Mouse (Mus musculus): ENCODE results near the gene Lrp2.

Gene Lrp2

DNA sequence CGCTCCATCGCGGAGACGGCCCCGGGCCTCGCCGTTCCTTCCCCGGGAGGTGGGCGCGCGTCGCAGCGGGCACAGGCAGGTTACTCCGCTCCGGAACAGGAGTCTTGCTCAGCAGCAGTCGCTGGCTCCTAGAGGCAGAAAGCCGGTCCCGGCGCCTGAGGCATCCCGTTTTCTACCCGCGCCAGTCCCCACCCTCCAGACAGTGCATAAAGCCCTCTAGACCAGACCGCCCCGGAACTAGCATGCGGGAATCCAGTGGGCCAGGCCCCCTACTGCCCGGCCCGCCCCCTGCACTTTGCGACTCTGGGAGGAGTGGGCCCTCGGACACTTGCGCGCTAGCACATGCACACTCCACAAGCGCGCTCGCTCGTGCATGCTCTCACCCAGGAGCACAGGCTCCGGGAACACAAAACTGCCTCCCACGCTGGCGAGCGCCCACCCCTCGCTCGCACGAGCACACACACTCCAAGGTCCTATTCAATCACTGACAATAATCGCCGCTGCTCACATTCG lies at the start of gene Lrp2:
TSS of gene Lrp2 (minus strand) at position 180 of the 513 bp plus-strand sequence.
- DNase-seq (ENCODE audit: low spot score), result no peak

DNA sequence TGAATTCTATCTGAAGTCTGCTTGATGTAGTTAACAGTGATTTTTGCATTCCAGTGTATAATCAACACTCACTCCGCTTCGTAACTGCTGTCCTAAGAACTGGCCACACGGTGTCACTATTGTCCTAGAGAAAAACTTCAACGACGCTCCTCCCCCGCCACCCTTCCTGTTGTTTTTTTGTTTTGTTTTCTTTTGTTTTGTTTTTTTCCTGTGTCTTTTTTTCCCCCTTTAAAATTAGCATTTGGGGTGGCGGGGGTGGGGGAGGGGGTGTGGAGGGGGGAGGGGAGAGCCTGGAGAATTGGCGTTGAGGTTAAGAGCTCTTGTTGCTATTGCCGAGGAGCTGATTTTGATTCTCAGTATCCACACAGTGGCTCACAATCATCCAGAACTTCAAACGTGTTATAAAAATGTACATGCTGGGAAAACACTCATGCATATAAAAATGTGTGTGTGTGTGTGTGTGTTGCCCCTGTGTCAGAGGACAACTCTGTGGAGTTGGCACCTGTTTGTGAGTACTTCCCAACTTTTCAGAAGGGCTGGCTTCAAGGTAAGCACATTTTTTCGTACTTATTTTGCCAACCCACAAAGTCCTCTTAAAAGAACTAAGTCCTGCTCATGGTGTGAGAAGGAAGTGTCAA lies 49.3 kb upstream of the Lrp2 start:
- DNase-seq (ENCODE audit: low spot score), result peak; percentile 29

DNA sequence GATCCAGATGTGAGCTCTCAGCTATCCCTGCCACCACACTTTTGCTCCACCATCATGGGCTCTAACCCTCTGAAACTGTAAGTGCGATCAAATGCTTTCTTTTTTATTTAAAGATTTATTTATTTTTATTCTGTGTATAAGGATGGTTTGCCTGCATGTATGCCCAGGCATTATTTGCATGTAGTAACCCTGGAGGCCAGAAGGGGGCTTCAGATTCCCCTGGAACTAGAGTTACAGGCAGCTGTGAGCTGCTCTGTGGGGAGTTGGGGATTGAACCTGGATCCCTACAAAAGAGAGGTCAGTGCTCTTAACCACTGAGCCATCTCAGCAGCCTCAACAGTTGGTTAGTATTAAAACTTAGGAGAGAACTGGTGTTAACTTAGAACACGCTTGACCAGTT lies 45.6 kb upstream of the Lrp2 start:
- DNase-seq (ENCODE audit: low spot score), result no peak

DNA sequence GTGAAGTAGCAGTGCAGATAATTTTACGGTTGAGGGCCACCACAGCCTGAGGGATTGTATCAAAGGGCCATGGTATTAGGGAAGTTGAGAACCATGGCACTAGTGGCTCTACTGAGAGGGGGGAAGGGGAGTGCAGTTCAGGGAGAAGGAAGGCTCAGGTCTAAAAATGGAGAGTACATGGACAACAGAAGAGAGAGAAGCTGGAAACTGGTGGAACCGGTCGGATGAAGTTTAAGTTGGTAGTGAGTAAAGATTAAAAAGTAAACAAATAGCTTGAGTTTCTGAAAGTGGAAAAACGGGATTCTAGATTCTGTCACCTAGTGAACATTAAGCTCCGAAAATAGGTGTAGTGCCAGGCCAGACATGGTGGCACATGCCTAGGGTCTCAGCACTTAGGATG lies 44.9 kb upstream of the Lrp2 start:
- DNase-seq (ENCODE audit: low spot score), result no peak

DNA sequence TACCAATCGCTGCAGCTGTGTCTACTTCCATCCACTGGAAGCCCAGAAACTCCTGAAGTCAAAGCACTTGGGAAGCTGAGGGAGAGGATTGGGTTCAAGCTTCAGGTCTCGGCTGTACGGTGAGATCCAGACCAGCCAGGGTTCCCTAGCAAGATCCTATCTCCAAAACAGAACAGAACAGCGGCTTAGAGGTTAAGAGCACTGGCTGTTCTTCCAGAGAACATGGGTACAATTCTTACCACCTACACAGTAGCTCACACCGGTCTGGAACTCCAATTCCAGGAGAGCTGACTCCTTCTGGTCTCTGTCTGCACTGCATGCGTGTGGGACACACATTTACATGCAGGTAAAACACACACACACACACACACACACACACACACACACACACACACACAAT lies 44.0 kb upstream of the Lrp2 start:
- no peak for DNase-seq (ENCODE audit: low spot score)

DNA sequence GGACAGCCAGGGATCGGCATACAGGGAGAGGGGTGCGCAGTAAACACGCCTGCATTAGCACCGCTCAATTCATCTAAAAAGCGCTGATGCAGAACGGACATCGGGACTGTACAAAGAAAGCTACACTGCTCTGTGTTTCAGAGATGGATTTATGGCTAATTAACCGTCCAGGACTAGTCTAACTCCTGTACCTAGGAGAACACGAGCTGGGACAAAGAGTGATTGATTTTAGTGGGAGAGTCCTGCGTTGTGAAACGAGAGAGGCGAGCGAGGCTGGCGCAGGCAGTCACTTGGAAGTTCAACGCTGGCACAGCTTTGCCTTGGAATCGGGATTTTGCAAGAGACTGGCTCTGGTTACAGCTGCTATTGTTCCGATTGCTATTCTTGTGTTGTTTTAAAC lies 43.4 kb upstream of the Lrp2 start:
- DNase-seq (ENCODE audit: low spot score), result no peak

DNA sequence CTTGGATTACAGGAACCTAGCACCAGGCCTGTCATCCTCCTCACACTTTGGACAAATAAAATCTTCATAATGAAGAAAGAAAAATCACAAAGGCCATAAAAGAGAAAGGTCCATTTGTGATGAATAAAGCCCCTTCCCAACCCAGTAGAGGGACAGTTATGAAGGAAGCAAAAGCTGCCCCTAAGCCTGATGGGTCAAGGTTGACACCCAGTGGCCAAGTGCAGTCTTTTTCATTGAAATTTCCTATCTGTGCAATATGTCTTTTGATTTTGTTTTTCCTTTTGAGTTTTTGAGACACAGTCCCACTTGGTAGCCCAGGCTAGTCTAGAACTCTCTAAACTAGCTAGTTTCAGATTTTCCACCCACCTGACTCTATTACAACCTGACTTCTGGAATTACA lies 33.4 kb upstream of the Lrp2 start:
- no peak for DNase-seq (ENCODE audit: low spot score)

DNA sequence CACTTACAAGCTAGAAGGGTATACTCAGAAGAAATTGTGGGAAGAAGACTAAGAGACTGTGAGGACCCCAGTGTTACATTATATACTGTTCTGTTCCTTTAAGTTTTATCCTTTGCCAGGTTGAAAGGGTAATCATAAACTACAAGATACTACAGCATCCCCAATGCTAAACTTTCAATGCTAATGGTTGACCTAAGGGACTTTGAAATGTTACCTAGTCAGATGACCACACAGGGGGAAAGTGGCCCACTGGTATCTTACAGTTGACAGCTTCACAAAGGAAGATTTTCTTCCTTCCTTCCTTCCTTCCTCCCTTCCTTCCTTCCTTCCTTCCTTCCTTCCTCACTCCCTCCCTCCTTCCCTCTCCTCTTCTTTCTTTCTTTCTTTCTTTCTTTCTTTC lies 32.5 kb upstream of the Lrp2 start:
- no peak for DNase-seq (ENCODE audit: low spot score)

DNA sequence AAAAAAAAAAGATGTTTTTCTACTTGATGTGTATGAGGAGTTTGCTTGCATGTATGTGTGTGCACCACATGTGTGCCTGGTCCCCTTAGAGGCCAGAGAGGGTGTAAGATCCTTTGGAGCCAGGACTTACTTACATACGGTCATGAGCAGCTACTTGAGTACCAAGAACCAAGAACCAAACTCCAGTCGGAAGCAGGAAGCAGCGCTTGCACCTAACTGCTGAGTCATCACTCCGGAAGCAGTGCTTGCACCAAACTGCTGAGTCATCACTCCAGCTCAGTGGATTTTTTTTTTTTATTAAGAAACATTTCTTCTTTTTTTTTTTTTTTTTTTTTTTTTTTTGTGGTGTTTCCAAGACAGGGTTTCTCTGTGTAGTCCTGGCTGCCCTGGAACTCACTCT lies 27.4 kb upstream of the Lrp2 start:
- DNase-seq (ENCODE audit: low spot score), result no peak

DNA sequence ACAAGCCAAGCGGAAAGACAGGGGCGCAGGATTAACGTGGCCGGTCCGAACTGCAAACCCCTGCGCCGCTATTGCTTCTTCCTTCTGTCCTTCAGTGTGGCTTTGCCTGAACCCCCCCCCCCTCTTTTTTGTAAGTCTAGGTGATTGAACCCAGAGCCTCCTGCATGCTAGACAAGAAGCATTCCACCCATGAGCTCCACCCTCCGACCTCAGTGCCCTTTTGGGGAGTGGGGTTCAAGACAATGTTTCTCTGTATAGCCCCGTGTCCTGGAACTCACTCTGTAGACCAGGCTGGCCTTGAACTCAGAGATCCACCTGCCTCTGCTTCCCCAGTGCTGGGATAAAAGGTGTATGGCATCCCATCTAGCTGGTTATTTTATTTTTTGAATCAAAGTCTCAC lies 26.9 kb upstream of the Lrp2 start:
- DNase-seq (ENCODE audit: low spot score), result no peak

DNA sequence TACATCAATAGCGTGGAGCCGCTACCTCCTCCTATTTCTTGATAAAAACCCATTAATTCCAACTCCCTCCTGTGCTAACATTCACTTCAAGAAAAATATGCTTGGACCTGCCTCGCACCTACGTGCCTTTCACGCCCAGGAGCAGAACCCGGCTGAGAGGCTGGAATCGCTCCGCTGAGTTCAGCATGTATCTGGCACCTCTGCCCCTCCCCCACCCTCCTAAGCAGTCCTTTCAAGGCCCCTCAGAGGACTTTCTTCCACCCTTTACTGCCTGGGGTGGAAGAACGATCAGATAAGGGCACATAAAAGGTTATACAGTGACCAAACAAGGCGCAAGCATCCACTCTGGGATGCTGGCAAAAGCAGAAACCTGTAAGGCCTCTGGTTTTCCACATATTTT lies 26.4 kb upstream of the Lrp2 start:
- no peak for DNase-seq (ENCODE audit: low spot score)

DNA sequence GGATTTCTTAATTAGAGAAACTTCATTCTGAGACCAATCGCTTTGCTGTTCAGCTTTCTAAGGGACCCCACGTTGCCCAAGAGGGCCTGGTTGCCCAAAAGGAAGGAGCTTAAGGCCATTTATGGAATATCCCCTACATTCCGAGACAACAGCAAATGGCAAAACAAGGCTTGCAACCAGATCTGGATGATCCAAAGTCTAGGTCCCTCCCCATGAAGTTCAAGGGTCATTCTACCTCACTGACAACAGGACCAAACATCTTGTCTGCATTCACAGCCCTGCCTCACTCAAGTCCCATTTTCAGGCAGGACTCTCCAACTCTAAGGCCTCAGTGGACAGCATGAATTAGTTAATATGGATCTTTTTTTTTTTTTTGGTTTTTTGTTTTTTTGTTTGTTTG lies 20.8 kb upstream of the Lrp2 start:
- DNase-seq (ENCODE audit: low spot score), result no peak

DNA sequence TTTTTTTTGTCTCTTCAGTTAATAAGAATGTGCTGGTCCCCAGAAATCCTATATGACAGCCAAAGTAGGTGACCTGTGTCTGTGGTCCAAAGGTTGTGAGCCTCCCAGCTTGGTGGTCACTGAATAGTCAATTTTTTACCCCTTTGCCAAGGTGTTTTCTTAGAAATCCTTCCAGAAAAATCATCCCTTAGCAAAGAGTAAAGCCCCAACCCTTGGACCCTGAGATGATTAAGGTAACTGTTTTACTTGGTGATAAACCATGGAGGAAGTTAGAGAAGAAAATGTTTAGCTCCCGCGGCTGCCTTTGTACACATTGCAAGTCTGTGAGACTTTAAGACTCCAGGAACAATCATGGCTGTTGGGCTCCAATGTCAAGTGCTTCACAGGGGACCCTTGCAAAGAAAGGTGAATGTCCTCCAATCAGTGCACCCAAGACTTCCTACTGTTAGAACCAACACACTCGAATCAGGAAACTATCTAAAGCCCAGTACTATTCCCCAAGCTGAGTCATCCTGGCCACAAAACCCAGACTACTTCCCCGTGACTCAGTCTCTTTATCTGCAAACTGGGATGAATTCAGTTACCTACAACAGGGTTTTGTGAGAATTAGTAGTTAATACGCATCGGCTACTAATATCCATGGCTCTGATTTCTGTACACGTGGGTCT lies 18.0 kb upstream of the Lrp2 start:
- no peak for DNase-seq (ENCODE audit: low spot score)

DNA sequence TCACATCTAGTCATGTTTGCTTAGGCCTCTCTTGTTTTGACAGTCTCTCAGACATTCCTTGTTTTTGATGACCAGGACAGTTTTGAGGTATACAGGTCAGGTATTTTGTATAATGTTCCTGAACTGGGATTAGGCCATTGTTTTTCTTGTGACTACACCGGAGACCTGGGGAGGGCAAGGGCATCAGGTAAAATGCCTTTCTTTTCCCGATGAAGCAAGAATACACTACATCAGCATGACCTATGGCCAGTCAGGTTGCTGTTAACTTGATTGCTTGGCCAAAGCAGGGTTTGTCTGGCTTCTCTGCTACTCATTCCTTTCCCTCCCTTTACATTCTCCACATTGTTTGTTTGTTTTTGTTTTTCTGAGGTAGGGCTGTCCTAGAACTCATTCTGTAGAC lies 7.3 kb upstream of the Lrp2 start:
- DNase-seq (ENCODE audit: low spot score), result no peak

DNA sequence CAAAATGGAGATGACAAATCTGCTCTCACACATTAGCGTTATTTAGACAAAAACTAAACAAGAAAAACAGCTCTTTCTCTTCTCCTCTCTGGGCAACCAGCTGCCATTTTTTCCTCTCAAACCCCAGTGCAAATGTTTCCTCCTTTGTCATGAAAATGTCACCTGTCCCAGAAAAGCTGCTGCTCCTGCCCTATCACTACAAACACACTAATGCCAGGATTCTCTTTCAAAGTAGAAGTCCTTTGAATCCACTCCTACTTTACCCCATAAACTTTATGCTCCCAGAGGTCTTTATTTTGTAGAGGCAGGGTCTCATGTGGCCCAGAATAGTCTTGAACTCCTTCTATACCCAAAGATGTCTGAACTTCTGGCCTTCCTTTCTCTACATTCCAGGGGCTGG lies 6.7 kb upstream of the Lrp2 start:
- no peak for DNase-seq (ENCODE audit: low spot score)

DNA sequence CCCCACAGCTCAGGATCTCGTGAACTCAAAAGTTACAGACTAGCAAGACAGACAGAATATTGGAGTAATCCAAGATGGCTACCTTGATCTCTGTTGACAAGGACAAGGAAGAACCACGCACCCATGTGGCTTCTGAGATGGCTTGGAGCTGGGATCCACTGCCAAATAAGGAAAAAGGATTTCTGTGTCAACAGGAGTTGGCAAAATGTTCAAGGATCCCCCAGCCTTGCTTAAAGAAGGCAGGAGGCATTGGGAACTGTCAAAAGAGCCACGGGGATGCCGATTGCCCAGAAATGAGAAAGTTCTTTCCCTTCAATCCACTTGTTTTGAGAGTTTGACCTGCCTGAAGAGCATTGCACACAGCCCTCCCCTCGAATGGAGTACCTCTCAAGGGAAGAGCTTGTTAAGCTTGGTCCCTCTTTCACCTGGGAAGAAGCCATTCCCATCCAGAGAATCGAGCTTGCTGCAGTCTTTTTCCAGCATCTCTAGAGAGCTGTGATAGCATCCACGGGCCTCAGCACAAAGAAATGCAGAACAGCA lies 6.2 kb upstream of the Lrp2 start:
- no peak for DNase-seq (ENCODE audit: low spot score)

DNA sequence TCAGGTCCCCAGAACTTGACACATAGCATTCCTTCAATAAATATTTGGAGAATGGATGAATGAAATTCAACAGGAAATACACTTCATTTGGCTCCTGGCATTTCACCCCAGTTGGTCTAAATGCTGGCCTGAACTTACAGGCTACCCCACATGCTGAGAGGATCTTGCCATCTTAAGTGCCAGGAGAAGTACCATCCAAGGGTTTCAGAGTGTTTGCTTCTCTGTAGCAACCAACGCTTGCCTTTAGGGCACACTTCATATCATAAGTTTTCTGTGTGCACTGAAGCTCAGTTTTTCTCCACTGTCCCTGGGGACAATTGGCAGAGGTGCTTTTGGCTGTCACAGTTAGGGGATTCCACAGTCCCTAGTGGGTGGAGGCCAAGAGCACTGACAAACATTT lies 4.7 kb upstream of the Lrp2 start:
- no peak for DNase-seq (ENCODE audit: low spot score)

DNA sequence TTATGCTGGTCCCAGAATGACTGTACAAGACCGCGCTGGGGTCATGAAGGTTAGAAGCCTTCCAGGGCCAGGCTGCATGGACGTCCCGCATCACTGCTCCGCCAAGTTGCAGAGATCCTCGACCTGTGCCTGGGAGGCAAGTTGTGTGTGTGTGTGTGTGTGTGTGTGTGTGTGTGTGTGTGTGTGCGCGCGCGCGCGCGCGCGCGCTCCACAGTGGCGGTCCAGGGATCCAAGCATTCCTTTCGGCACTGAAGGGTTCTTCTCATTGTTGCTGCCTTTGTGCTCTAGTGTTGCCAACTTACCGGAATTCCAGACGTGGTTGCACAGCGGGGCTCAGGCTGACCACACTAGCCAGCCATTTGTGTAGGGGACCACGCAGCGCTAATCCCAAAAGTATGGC lies 2.0 kb upstream of the Lrp2 start:
- no peak for DNase-seq (ENCODE audit: low spot score)

DNA sequence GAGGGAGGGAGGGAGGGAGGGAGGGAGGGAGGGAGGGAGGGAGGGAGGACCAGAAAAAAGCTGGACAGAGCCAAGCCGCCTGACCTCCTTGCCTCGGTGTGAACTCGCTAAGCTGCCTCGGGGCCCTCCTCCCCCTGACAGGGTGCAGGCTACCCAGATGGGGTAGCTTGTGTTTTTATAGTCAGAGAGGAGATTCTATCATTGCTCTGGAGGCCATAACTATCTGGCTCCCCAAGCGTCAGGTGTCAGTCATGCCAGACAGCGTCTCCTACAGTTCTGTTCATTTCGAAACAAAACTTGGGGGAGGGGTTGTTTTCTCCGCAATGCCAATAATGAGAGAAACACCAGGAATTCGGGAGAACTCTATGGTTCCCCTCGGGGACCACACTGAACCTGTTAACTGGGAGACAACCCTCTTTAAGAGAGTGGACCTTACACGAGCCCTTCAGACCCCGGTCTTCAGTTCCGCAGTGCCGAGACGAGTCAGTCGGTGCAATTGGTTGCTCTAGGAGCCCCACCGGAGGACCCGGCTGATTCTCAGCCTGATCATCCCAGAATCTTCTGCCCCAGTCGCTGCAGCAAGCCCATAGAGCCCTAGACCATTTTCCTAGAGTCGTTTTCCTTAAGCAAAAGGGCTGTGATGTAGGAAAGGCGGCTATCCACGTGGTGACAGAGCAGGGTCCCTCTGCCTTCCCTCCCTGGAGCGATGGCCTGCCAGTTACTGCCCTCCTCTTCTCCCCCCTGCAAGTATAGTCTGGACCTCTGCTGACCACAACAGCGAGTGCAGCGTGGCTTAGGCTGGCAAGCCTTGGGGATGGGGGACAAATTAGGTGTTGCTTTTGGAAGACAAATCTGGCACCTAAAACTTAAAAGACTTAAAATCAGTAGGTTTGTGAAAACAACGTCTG lies 1.2 kb upstream of the Lrp2 start:
- DNase-seq (ENCODE audit: low spot score), result no peak

DNA sequence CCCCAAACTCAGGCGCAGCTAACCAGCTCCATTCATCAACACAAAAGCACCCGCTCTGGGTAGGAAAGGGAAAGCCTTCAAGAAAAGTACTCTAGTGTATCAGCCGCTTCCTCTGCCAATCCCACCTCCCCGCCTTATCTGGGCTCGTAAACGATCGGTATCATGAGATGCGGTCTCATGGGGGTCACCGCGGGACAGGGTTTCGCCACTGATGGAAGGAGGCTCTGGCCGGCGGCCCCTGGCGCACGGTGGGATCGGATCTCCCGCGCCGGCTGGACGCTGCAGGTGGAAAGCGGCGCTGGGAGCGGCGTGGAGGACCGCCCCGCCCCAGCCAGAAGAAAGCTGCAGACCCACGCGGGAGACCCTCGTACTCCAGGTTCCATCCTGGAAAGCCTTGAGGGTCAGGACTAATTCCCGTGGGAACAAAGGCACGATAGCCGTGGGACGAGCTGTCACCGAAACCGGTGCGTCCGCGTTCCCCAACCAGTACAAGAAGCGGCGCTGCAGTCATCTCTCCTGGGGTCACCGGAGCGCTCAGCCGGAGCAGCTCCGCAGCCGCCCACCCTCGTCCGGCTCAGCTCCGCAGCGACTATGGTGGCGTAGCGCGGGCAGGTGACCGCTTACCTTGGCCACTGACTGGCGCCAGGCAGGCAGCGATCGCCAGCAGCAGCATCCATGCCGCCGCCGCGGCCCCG lies 527 bp downstream of the Lrp2 start:
- no peak for DNase-seq (ENCODE audit: low spot score)

DNA sequence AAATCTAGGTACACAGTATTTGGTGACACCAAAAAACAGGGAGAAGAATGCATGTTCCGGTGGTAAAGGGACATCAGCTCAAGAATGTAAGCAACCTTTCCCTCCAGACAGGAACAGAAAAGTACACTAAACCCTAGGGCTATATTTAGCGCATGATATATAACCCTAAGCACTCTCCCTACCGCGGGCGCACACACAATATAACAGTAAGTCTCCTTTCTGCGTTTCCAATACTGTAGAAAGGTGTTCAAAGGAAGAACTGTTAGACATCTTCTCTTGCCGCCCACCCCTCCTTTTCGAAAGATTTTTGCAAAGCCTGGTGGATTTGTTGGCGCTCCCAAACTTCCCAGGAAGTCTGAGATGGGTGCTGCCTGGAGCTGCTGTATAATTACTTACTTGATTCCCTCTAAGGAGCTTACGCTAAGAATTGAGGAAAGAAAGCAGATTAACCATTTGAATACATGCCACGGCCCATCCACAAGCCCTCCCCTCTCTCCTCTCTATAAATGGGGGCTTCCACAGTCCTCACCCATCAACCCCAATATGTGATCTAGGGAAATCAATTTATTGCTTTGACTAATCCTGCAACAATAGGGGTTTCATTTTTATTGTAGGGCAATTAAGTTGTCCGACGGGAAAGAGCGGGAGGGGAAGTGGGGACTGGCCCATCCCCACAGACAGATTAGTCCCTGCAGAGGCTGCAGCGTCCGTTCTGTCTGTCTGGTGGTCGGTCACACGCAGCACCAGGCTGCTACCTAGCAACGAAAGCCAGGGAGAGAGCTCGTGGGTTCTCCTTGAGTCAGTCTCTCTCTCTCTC lies 1.5 kb downstream of the Lrp2 start:
- DNase-seq (ENCODE audit: low spot score), result no peak
